Mouse (Mus musculus) heart, embryonic 13.5 days (tissue): ENCODE results near the gene Mpdu1. TPM values are rescaled to one million over a fixed set of nuclear protein-coding genes. Genes with fewer than 3 reads are reported as not detected.
"Not testable (repeated sequence)": the region's sequence is repeated elsewhere in the genome, so short reads cannot be mapped to it uniquely, and the experiment has no call there.

Experiments used
- ATAC-seq: fragments of 200-750 bp; cut with Nextera tagmentation; 2 replicates; pipeline ENCODE4 v1.8.0; 2017; ENCODE audit warnings: moderate TSS enrichment; ENCODE audit not compliant: insufficient number of reproducible peaks, low FRiP score, low TSS enrichment; ENCODE audit errors: extremely low read depth
- H3K27ac ChIP-seq: fragments of 300-500 bp; sonication (generic); replicated peaks from 2 replicates; pipeline ENCODE4 v1.5.1; 2015; ENCODE audit warnings: moderate library complexity, mild to moderate bottlenecking, inconsistent platforms
- H3K27me3 ChIP-seq: fragments of 300-500 bp; sonication (generic); replicated peaks from 2 replicates; pipeline ENCODE4 v1.6.1; 2015; ENCODE audit warnings: mild to moderate bottlenecking, inconsistent platforms
- H3K36me3 ChIP-seq: fragments of 300-500 bp; sonication (generic); 2 replicates; pipeline ENCODE4 v1.6.1; 2015; ENCODE audit warnings: mild to moderate bottlenecking, inconsistent platforms
- H3K4me1 ChIP-seq: fragments of 300-500 bp; sonication (generic); 2 replicates; pipeline ENCODE4 v1.6.1; 2015; ENCODE audit warnings: inconsistent platforms
- H3K4me2 ChIP-seq: fragments of 300-500 bp; sonication (generic); 2 replicates; pipeline ENCODE4 v1.6.1; 2015; ENCODE audit warnings: inconsistent platforms, mild to moderate bottlenecking, moderate library complexity
- H3K4me3 ChIP-seq: fragments of 300-500 bp; sonication (generic); 2 replicates; pipeline ENCODE4 v1.5.1; 2015; ENCODE audit warnings: moderate library complexity, mild to moderate bottlenecking, inconsistent platforms
- H3K9ac ChIP-seq: fragments of 300-500 bp; sonication (generic); 2 replicates; pipeline ENCODE4 v1.6.1; 2015; ENCODE audit warnings: inconsistent platforms, mild to moderate bottlenecking, moderate library complexity
- H3K9me3 ChIP-seq: fragments of 300-500 bp; sonication (generic); 2 replicates; pipeline ENCODE4 v1.6.1; 2016; ENCODE audit warnings: inconsistent platforms
- WGBS: fragments of 180-500 bp; shearing (Covaris S2); methylation state at CpG from one replicate; pipeline ENCODE4 v1.1.7; 2015; ENCODE audit warnings: mixed read lengths; 5-methylcytosine and 5-hydroxymethylcytosine counted together
- polyA plus RNA-seq: library from polyadenylated mRNA; unstranded; fragments of >200 nt; fragmentation: Nextera tagmentation; extraction: Ambion mirVana; gene quantifications from 2 replicates; pipeline ENCODE4 v1.2.1, GENCODE M21; 2015

Mpdu1 gene
- polyA plus RNA-seq, 1 experiment from 2014 or later: 52.0 TPM

GRCm38 (mm10) chr11:69703381-69703780, 40.9 kb upstream of the Mpdu1 start:
- 78% methylated on average over 3 of the region's 3 CpGs for WGBS
- not testable (repeated sequence) for H3K4me2 ChIP-seq, H3K9ac ChIP-seq, H3K27ac ChIP-seq, H3K27me3 ChIP-seq, ATAC-seq, H3K4me3 ChIP-seq, H3K9me3 ChIP-seq, H3K36me3 ChIP-seq
- H3K4me1 ChIP-seq: peaks cover 18% of the 10 kb centered on the region

GRCm38 (mm10) chr11:69702886-69703285, 40.4 kb upstream of the Mpdu1 start:
- H3K4me3 ChIP-seq, H3K27ac ChIP-seq, H3K9ac ChIP-seq, H3K36me3 ChIP-seq, H3K9me3 ChIP-seq, H3K27me3 ChIP-seq, H3K4me2 ChIP-seq, ATAC-seq: not testable (repeated sequence)
- peaks cover 18% of the 10 kb centered on the region for H3K4me1 ChIP-seq
- 90% methylated on average over 10 of the region's 10 CpGs for WGBS

- Histone ChIP-seq H3K9ac (0 out of 2 replicates have a peak overlapping the region, but pooled peaks have one; percentile 25), H3K36me3 (no peaks in the 10 kb centered on the region), H3K27me3 (no peaks in the 10 kb centered on the region), H3K9me3 (no peaks in the 10 kb centered on the region), H3K27ac (no peak overlapping the region; the same call in 1 of the 2 replicates), H3K4me1 (peaks cover 26% of the 10 kb centered on the region), H3K4me3 (no peak overlapping the region), H3K4me2 (0 out of 2 replicates have a peak overlapping the region, but pooled peaks have one; percentile 8)
- no peak for ATAC-seq
- 13% methylated on average over 1 of the region's 1 CpGs for WGBS
Observed at GRCm38 (mm10) chr11:69699595-69699994, 37.2 kb upstream of the Mpdu1 start.

GRCm38 (mm10) chr11:69698574-69698973, 36.1 kb upstream of the Mpdu1 start:
- no peak overlapping the region for H3K4me2 ChIP-seq
- no peaks in the 10 kb centered on the region for H3K9me3 ChIP-seq
- H3K9ac ChIP-seq: no peak overlapping the region
- no peak overlapping the region for H3K4me3 ChIP-seq
- H3K27ac ChIP-seq: no peak overlapping the region
- WGBS: 65% methylated on average over 5 of the region's 5 CpGs
- no peak for ATAC-seq
- H3K36me3 ChIP-seq: no peaks in the 10 kb centered on the region
- peaks cover 28% of the 10 kb centered on the region for H3K4me1 ChIP-seq
- no peaks in the 10 kb centered on the region for H3K27me3 ChIP-seq

- Histone ChIP-seq H3K4me2 (no peak overlapping the region), H3K4me1 (peaks cover 32% of the 10 kb centered on the region)
- WGBS: 78% methylated on average over 3 of the region's 3 CpGs
Observed at GRCm38 (mm10) chr11:69697396-69697795, 35.0 kb upstream of the Mpdu1 start.

GRCm38 (mm10) chr11:69695361-69696181, 33.1 kb upstream of the Mpdu1 start, which contains the start of the genes Tnfsf12 and Tnfsfm13:
Gene Tnfsf12 (minus strand): TSS chr11:69695849.
Gene Tnfsfm13 (minus strand): TSS chr11:69696098.
- Histone ChIP-seq H3K4me2 (peak within 1 kb of the TSS; percentile 89), H3K4me1 (peaks cover 32% of the 10 kb centered on the region), H3K27me3 (no peaks in the 10 kb centered on the region), H3K27ac (peak within 1 kb of the TSS; percentile 72), H3K36me3 (no peaks in the 10 kb centered on the region), H3K9ac (peak within 1 kb of the TSS; percentile 91), H3K9me3 (no peaks in the 10 kb centered on the region), H3K4me3 (peak within 1 kb of the TSS; percentile 67)
- ATAC-seq: peak; percentile 75
- WGBS: 4% methylated on average over 38 of the region's 41 CpGs

More at GRCm38 (mm10) chr11:69697396-69697795, 35.0 kb upstream of the Mpdu1 start:
- Histone ChIP-seq H3K27ac (no peak overlapping the region), H3K4me3 (no peak overlapping the region), H3K36me3 (no peaks in the 10 kb centered on the region), H3K9me3 (no peaks in the 10 kb centered on the region), H3K27me3 (no peaks in the 10 kb centered on the region), H3K9ac (no peak overlapping the region)
- no peak for ATAC-seq

- H3K9ac ChIP-seq: peak overlapping the region; percentile 91
- 28% methylated on average over 6 of the region's 6 CpGs for WGBS
- H3K4me2 ChIP-seq: peak overlapping the region; percentile 89
- no peak for ATAC-seq
- peak overlapping the region; percentile 67 for H3K4me3 ChIP-seq
- peaks cover 28% of the 10 kb centered on the region for H3K4me1 ChIP-seq
- H3K27ac ChIP-seq: peak overlapping the region; percentile 72
- H3K9me3 ChIP-seq: no peaks in the 10 kb centered on the region
- no peaks in the 10 kb centered on the region for H3K36me3 ChIP-seq
- H3K27me3 ChIP-seq: no peaks in the 10 kb centered on the region
Observed at GRCm38 (mm10) chr11:69695046-69695360, 32.6 kb upstream of the Mpdu1 start.

- WGBS: 49% methylated on average over 11 of the region's 11 CpGs
- H3K27me3 ChIP-seq: no peaks in the 10 kb centered on the region
- ATAC-seq: no peak
Observed at GRCm38 (mm10) chr11:69693421-69693965, 31.1 kb upstream of the Mpdu1 start.

GRCm38 (mm10) chr11:69692863-69693262, 30.4 kb upstream of the Mpdu1 start:
- no peaks in the 10 kb centered on the region for H3K36me3 ChIP-seq
- no peak overlapping the region for H3K27ac ChIP-seq
- no peaks in the 10 kb centered on the region for H3K9me3 ChIP-seq
- 84% methylated on average over 6 of the region's 6 CpGs for WGBS
- peak overlapping the region; percentile 12; the same call in 1 of the 2 replicates for H3K9ac ChIP-seq
- no peak overlapping the region for H3K4me3 ChIP-seq
- H3K4me2 ChIP-seq: no peak overlapping the region
- H3K27me3 ChIP-seq: no peaks in the 10 kb centered on the region
- no peak for ATAC-seq
- peaks cover 19% of the 10 kb centered on the region for H3K4me1 ChIP-seq

More at GRCm38 (mm10) chr11:69693421-69693965, 31.1 kb upstream of the Mpdu1 start:
- Histone ChIP-seq H3K4me1 (peaks cover 19% of the 10 kb centered on the region), H3K9me3 (no peaks in the 10 kb centered on the region), H3K4me3 (no peak overlapping the region), H3K4me2 (no peak overlapping the region), H3K36me3 (no peaks in the 10 kb centered on the region), H3K27ac (no peak overlapping the region), H3K9ac (peak overlapping the region; percentile 12; the same call in 1 of the 2 replicates)

GRCm38 (mm10) chr11:69692196-69692811, 29.9 kb upstream of the Mpdu1 start:
- no peak for ATAC-seq
- no peak overlapping the region for H3K27ac ChIP-seq
- H3K4me1 ChIP-seq: peaks cover 19% of the 10 kb centered on the region
- no peaks in the 10 kb centered on the region for H3K36me3 ChIP-seq
- H3K4me3 ChIP-seq: no peak overlapping the region
- H3K9ac ChIP-seq: no peak overlapping the region
- H3K27me3 ChIP-seq: no peaks in the 10 kb centered on the region
- H3K4me2 ChIP-seq: no peak overlapping the region
- 61% methylated on average over 9 of the region's 9 CpGs for WGBS
- no peaks in the 10 kb centered on the region for H3K9me3 ChIP-seq

- Histone ChIP-seq H3K27me3 (no peaks in the 10 kb centered on the region), H3K4me1 (peaks cover 31% of the 10 kb centered on the region), H3K9me3 (no peaks in the 10 kb centered on the region), H3K36me3 (no peaks in the 10 kb centered on the region), H3K27ac (no peak overlapping the region), H3K4me2 (no peak overlapping the region), H3K4me3 (no peak overlapping the region), H3K9ac (peak overlapping the region; percentile 25; the same call in 1 of the 2 replicates)
- WGBS: 83% methylated on average over 1 of the region's 1 CpGs
- ATAC-seq: no peak
Observed at GRCm38 (mm10) chr11:69689891-69690290, 27.4 kb upstream of the Mpdu1 start.
